ENCODE assay signal across 23 mouse cellular contexts in genomic region chr17:29311602-29312001, GRCm38 (mm10). TPM values are rescaled to one million over a fixed set of nuclear protein-coding genes. Genes with fewer than 3 reads are reported as not detected.
"Had no signal": no experiment of that assay in that cellular context is flagged by ENCODE, and none has a peak within 500 bp of the region (broad histone marks: within the 10 kb centered on the region; RNA-seq: fewer than 3 reads in every experiment).

No protein-coding gene starts in this region.

- H3K27me3 ChIP-seq: intestine, embryonic 15.5 days; kidney, embryonic 15.5 days; limb, embryonic 13.5 days; liver, embryonic 13.5 days; midbrain, embryonic 12.5 days; neural tube, embryonic 13.5 days; stomach, embryonic 15.5 days had no signal

- ATAC-seq: intestine, embryonic 15.5 days; midbrain, embryonic 16.5 days had no signal

- H3K27ac ChIP-seq: intestine, embryonic 15.5 days; kidney, embryonic 15.5 days; left cerebral cortex, adult 2 months; limb, embryonic 13.5 days; liver, embryonic 13.5 days; midbrain, embryonic 12.5 days; neural tube, embryonic 13.5 days; stomach, embryonic 15.5 days had no signal

- DNase-seq: kidney, adult 11 months; kidney, adult 8-10 months; kidney, postnatal 14 days; kidney, postnatal 4 days; left cerebral cortex, postnatal 4 days; liver, embryonic 13.5 days; lung, adult 2 months; lung, postnatal 14 days; lung, postnatal 4 days; retina, postnatal 1 day; spleen, adult 18-20 months; thymus, adult 18-20 months; thymus, postnatal 36 days had no signal

- H3K9ac ChIP-seq: intestine, embryonic 15.5 days; kidney, embryonic 15.5 days; limb, embryonic 13.5 days; liver, embryonic 13.5 days; midbrain, embryonic 12.5 days; neural tube, embryonic 13.5 days; stomach, embryonic 15.5 days had no signal

- H3K4me3 ChIP-seq: intestine, embryonic 15.5 days; kidney, embryonic 15.5 days; left cerebral cortex, adult 2 months; limb, embryonic 13.5 days; liver, embryonic 13.5 days; midbrain, embryonic 12.5 days; myocyte; neural tube, embryonic 13.5 days; stomach, embryonic 15.5 days had no signal

- H3K9me3 ChIP-seq: intestine, embryonic 15.5 days; kidney, embryonic 15.5 days; limb, embryonic 13.5 days; midbrain, embryonic 12.5 days; neural tube, embryonic 13.5 days; stomach, embryonic 15.5 days had no signal

- H3K36me3 ChIP-seq: intestine, embryonic 15.5 days; kidney, embryonic 15.5 days; limb, embryonic 13.5 days; liver, embryonic 13.5 days; midbrain, embryonic 12.5 days; neural tube, embryonic 13.5 days; stomach, embryonic 15.5 days had no signal

- H3K4me2 ChIP-seq: intestine, embryonic 15.5 days; kidney, embryonic 15.5 days; limb, embryonic 13.5 days; liver, embryonic 13.5 days; midbrain, embryonic 12.5 days; neural tube, embryonic 13.5 days; stomach, embryonic 15.5 days had no signal

- H3K4me1 ChIP-seq: intestine, embryonic 15.5 days; liver, embryonic 13.5 days had no signal

RNA-seq across cellular contexts. Expression of gene Pi16, which starts 5.9 kb away (rescaled TPM):
- total RNA-seq: megakaryocyte-erythroid progenitor cell, adult 5-6 weeks had no signal
